Mouse (Mus musculus) left cerebral cortex, postnatal 10 days (tissue): ENCODE measurements around the gene Prickle2. TPM values are rescaled to one million over a fixed set of nuclear protein-coding genes. Genes with fewer than 3 reads are reported as not detected.

Experiments used
- DNase-seq, 2 experiments: peaks; one replicate each; pipeline ENCODE4 v3.0.0; 2021 to 2022; ENCODE audit warnings: low spot score in 2 of 2, mixed read lengths in 1 of 2; ENCODE audit errors: extremely low spot score in 1 of 2
- intact Hi-C: fragments of 180-260 bp; cut with DNase I; formaldehyde crosslinking; loops from one replicate; pipeline ENCODE4 v1.15.1; 2025
- total RNA-seq, 2 experiments: library from RNA; stranded (reverse); gene quantifications; 2 replicates each; pipeline ENCODE4 v1.2.3; 2021

Prickle2 gene
- total RNA-seq, 2 experiments from 2014 or later = 168 to 172 TPM

DNA sequence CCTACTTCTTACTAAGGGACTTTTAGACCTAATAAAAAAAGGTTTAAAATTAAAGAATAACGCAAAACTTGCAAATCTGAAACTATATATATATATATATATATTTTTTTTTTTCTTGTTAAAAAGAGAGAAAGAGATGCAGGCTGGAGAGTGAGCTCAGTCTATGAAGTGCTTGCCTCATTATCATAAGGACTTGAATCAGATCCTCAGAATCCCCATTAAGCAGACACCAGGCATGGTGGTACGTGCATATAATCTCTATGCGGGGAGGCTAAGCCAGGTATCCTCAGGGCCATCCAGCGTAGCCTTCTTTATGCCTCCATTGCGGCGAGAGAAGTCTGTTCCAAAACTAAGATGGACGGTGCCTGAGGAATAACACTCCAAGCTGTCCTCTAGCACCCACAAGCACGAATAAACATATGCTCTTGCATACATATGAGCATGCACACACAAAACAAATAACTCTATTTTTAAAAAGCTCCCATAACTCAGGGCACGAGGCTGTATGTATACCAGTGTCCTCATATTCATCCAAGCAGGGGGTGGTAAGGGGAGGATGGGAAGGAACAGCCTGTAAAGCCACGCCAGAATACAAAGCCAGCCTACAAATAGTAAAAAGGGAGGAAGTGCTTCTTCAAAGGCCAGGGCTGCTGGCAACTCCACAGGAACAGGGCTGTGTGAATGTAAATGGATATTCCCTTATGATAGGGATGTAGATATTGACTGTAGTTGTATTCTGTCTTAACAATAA, 358.5 kb downstream of the Prickle2 start:
- DNase-seq = peak in 1 of 2 experiments; percentile 50
- intact Hi-C loops = no loop called here

- no peak for DNase-seq
- intact Hi-C loops = no loop called here
Observed at GRCm38 (mm10) chr6:92346729-92347128, 359.2 kb downstream of the Prickle2 start.

- intact Hi-C loops = no loop called here
- DNase-seq = no peak
Observed at GRCm38 (mm10) chr6:92345151-92345550, 360.8 kb downstream of the Prickle2 start.

GRCm38 (mm10) chr6:92344588-92344987, 361.4 kb downstream of the Prickle2 start:
- DNase-seq = peak in 1 of 2 experiments; percentile 28
- intact Hi-C loops = no loop called here

Other genes starting within 250 kb of the Prickle2 start
- gene A730049H05Rik, start 110.3 kb upstream of the Prickle2 start, total RNA-seq = not detected
- gene Gm15737, start 163.2 kb upstream of the Prickle2 start, total RNA-seq = not detected
- gene Adamts9, start 237.3 kb upstream of the Prickle2 start, total RNA-seq = 1 to 10 TPM; 5.7 to 7.9 TPM